Mouse (Mus musculus) thymus, adult 2 months (tissue): ENCODE measurements around the gene Robo1.

Experiments
- CTCF ChIP-seq: fragments of 200-500 bp; IDR thresholded peaks from 2 replicates; pipeline ENCODE4 v1.5.1; 2012; ENCODE audit warnings: mild to moderate bottlenecking, control low read depth, low read length, moderate library complexity, borderline replicate concordance; ENCODE audit not compliant: control insufficient read depth, poor library complexity, insufficient read depth; ENCODE audit errors: extremely low read depth
- POLR2A ChIP-seq: fragments of 200-500 bp; IDR thresholded peaks from 2 replicates; pipeline ENCODE4 v1.6.1; 2012; ENCODE audit warnings: mild to moderate bottlenecking, low read length, control low read depth, moderate library complexity; ENCODE audit not compliant: control insufficient read depth, poor library complexity, insufficient read depth; ENCODE audit errors: extremely low read depth

DNA sequence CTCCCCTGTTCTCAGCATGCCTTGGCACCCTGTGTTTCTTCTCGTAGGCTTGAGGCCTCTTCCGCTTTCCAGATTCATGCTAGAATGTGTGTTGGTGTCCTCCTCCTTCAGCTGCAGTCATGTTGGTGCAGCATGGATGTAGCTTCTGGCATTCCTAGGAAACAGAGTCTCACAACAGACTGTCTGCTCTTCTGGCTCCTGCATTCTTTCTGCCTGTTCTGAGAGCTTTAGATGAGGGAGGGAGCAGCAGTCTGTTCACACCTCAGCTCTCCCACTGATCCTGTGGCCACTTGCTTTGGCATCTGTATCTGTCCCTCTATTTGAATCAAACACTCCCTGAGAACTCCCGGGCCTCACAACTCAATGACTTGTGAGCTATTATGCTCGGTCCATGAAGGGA lies 707.9 kb downstream of the Robo1 start:
- no peak for TF ChIP-seq CTCF
- no peak for TF ChIP-seq POLR2A
